Mouse (Mus musculus): ENCODE results near the gene Vti1a. TPM values are rescaled to one million over a fixed set of nuclear protein-coding genes. Genes with fewer than 3 reads are reported as not detected.

The Vti1a gene
- polyA plus RNA-seq, 1 experiment from 2014 or later, result 28.4 TPM

- H3K4me1 ChIP-seq (replicated peaks; ENCODE audit: control insufficient read depth, insufficient read depth, low read length), result peaks cover 5% of the 10 kb centered on the region; the same call in 1 of the 2 replicates
- H3K27me3 ChIP-seq (ENCODE audit: control insufficient read depth, insufficient read depth, low read length), result peaks cover 6% of the 10 kb centered on the region; the same call in 1 of the 2 replicates
- no peak overlapping the region for H3K9ac ChIP-seq (ENCODE audit: low read length)
- H3K4me2 ChIP-seq (ENCODE audit: low read depth, low read length, severe bottlenecking), result no peak overlapping the region
- no peak overlapping the region for H3K4me3 ChIP-seq (ENCODE audit: low read depth, low read length)
- H3K9me3 ChIP-seq (ENCODE audit: control insufficient read depth, low read length), result no peaks in the 10 kb centered on the region
- DNase-seq (ENCODE audit: low spot score) (no peak), ATAC-seq (replicated peaks; ENCODE audit: low FRiP score) (no peak)
- no peaks in the 10 kb centered on the region for H3K36me3 ChIP-seq (ENCODE audit: control insufficient read depth, insufficient read depth, low read length)
- WGBS, result 67% methylated on average over 6 of the region's 6 CpGs
- no peak overlapping the region for H3K27ac ChIP-seq (ENCODE audit: low read depth, low read length)
Observed at GRCm38 (mm10) chr19:55565523-55566369, 249.7 kb downstream of the Vti1a start.

GRCm38 (mm10) chr19:55569114-55569513 is 253.0 kb downstream of the Vti1a start:
- Histone ChIP-seq H3K36me3 (ENCODE audit: control insufficient read depth, insufficient read depth, low read length) (no peaks in the 10 kb centered on the region), H3K27ac (ENCODE audit: low read depth, low read length) (no peak overlapping the region), H3K4me2 (ENCODE audit: low read depth, low read length, severe bottlenecking) (no peak overlapping the region), H3K9ac (ENCODE audit: low read length) (no peak overlapping the region), H3K4me1 (replicated peaks; ENCODE audit: control insufficient read depth, insufficient read depth, low read length) (no peaks in the 10 kb centered on the region), H3K4me3 (ENCODE audit: low read depth, low read length) (no peak overlapping the region), H3K27me3 (ENCODE audit: control insufficient read depth, insufficient read depth, low read length) (no peaks in the 10 kb centered on the region), H3K9me3 (ENCODE audit: control insufficient read depth, low read length) (no peaks in the 10 kb centered on the region)
- DNase-seq (ENCODE audit: low spot score), result no peak
- WGBS, result 85% methylated on average over 7 of the region's 7 CpGs
- ATAC-seq (replicated peaks; ENCODE audit: low FRiP score), result no peak

DNA sequence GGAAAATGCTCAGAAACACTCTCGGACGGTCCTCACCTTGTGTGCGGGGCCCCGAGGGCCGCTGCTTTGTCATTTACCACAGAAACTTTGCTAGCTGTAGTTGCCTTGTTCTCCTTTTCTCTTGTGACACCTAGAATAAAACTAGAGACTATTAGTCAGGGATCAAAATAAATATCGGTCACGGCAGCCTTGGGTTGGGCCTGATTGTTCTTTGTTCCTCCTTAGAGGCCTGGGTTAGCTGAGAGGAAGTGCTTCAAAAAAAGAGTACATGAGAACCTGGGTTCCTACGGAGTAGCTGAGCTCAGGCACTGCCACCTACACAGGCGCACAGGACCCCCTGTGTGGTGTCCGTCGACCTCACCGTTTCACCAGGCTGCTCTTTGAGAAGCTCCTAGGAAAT is 253.8 kb downstream of the Vti1a start:
- no peak overlapping the region for H3K27ac ChIP-seq (ENCODE audit: low read depth, low read length)
- H3K36me3 ChIP-seq (ENCODE audit: control insufficient read depth, insufficient read depth, low read length), result no peaks in the 10 kb centered on the region
- no peaks in the 10 kb centered on the region for H3K4me1 ChIP-seq (replicated peaks; ENCODE audit: control insufficient read depth, insufficient read depth, low read length)
- no peak overlapping the region for H3K9ac ChIP-seq (ENCODE audit: low read length)
- no peak overlapping the region for H3K4me2 ChIP-seq (ENCODE audit: low read depth, low read length, severe bottlenecking)
- H3K27me3 ChIP-seq (ENCODE audit: control insufficient read depth, insufficient read depth, low read length), result no peaks in the 10 kb centered on the region
- WGBS, result 92% methylated on average over 12 of the region's 12 CpGs
- ATAC-seq (replicated peaks; ENCODE audit: low FRiP score) (no peak), DNase-seq (ENCODE audit: low spot score) (no peak)
- H3K4me3 ChIP-seq (ENCODE audit: low read depth, low read length), result no peak overlapping the region
- no peaks in the 10 kb centered on the region for H3K9me3 ChIP-seq (ENCODE audit: control insufficient read depth, low read length)

DNA sequence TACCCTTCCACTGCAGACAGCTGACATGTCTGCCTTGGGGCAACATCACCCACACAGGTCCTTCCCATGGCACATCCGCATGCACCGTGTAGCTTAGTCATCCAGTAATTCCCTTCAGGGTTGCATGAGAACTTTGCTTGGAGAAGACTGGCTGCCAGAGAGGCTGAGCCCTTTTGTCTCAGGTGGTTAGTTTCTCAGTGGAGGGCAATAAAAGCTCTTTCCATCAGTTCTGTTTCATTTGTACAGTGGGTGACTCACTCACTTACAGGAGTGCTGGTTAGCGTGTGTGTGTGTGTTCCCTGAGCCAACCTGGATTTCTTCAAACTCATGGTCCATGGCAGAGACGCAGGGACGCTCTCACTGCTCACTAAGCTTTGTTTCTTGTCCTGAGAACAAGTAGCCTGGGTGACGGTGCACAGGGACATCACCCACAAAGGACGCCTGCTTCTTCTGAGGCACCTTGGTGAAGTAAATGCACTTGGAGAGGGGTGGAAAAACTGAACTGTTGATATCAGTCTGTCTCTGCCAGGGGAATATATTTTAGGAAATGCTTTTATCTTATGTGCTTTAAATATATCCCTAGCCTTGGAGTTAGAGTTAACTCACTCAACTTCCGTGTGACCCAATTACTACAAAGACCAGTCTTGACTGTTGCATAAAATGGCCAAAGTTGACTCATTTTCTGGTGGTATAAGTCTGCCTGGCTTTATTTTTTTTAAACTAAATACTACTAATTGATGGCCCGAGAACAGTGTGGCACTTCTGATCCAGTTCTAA is 254.6 kb downstream of the Vti1a start:
- H3K4me3 ChIP-seq (ENCODE audit: low read depth, low read length), result no peak overlapping the region
- H3K9me3 ChIP-seq (ENCODE audit: control insufficient read depth, low read length), result no peaks in the 10 kb centered on the region
- H3K4me1 ChIP-seq (replicated peaks; ENCODE audit: control insufficient read depth, insufficient read depth, low read length), result no peaks in the 10 kb centered on the region
- no peak overlapping the region for H3K27ac ChIP-seq (ENCODE audit: low read depth, low read length)
- no peaks in the 10 kb centered on the region for H3K27me3 ChIP-seq (ENCODE audit: control insufficient read depth, insufficient read depth, low read length)
- H3K36me3 ChIP-seq (ENCODE audit: control insufficient read depth, insufficient read depth, low read length), result no peaks in the 10 kb centered on the region
- no peak overlapping the region for H3K9ac ChIP-seq (ENCODE audit: low read length)
- no peak overlapping the region for H3K4me2 ChIP-seq (ENCODE audit: low read depth, low read length, severe bottlenecking)
- DNase-seq (ENCODE audit: low spot score) (no peak), ATAC-seq (replicated peaks; ENCODE audit: low FRiP score) (no peak)
- WGBS, result 94% methylated on average over 9 of the region's 9 CpGs

DNA sequence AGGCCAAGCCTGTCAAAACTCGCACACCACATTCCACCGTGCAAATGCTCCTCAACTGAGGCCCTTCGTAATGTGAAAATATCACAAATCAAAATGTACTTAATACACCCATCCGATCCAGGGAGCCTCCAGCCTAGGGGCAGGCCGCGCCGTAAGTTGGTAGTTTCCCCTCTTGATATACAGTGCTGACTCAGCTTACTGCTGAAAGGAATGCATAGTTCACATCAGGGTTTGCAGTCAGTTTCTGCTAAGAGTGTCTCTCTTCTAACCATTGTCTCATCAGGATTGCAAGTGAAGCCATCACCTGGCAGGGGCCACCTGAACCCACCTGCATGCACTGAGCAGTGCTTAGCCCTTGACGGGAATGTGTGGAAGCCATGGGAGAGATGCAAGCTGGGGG is 255.4 kb downstream of the Vti1a start:
- DNase-seq (ENCODE audit: low spot score), result no peak
- H3K36me3 ChIP-seq (ENCODE audit: control insufficient read depth, insufficient read depth, low read length), result no peaks in the 10 kb centered on the region
- no peaks in the 10 kb centered on the region for H3K4me1 ChIP-seq (replicated peaks; ENCODE audit: control insufficient read depth, insufficient read depth, low read length)
- H3K4me3 ChIP-seq (ENCODE audit: low read depth, low read length), result no peak overlapping the region
- no peak overlapping the region for H3K9ac ChIP-seq (ENCODE audit: low read length)
- ATAC-seq (replicated peaks; ENCODE audit: low FRiP score), result no peak
- H3K27ac ChIP-seq (ENCODE audit: low read depth, low read length), result no peak overlapping the region
- 95% methylated on average over 8 of the region's 8 CpGs for WGBS
- H3K9me3 ChIP-seq (ENCODE audit: control insufficient read depth, low read length), result no peaks in the 10 kb centered on the region
- H3K4me2 ChIP-seq (ENCODE audit: low read depth, low read length, severe bottlenecking), result no peak overlapping the region
- no peaks in the 10 kb centered on the region for H3K27me3 ChIP-seq (ENCODE audit: control insufficient read depth, insufficient read depth, low read length)

- Histone ChIP-seq H3K27me3 (ENCODE audit: control insufficient read depth, insufficient read depth, low read length) (no peaks in the 10 kb centered on the region; the same call in 1 of the 2 replicates), H3K9ac (ENCODE audit: low read length) (no peak overlapping the region), H3K9me3 (ENCODE audit: control insufficient read depth, low read length) (no peaks in the 10 kb centered on the region), H3K36me3 (ENCODE audit: control insufficient read depth, insufficient read depth, low read length) (no peaks in the 10 kb centered on the region), H3K27ac (ENCODE audit: low read depth, low read length) (0 out of 2 replicates have a peak overlapping the region, but pooled peaks have one; percentile 48), H3K4me3 (ENCODE audit: low read depth, low read length) (no peak overlapping the region), H3K4me2 (ENCODE audit: low read depth, low read length, severe bottlenecking) (no peak overlapping the region), H3K4me1 (replicated peaks; ENCODE audit: control insufficient read depth, insufficient read depth, low read length) (peaks cover 13% of the 10 kb centered on the region)
- DNase-seq (ENCODE audit: low spot score), result no peak
- WGBS, result 86% methylated on average over 25 of the region's 25 CpGs
- no peak; the same call in 1 of the 2 replicates for ATAC-seq (replicated peaks; ENCODE audit: low FRiP score)
Observed at GRCm38 (mm10) chr19:55577306-55578042, 261.4 kb downstream of the Vti1a start.

DNA sequence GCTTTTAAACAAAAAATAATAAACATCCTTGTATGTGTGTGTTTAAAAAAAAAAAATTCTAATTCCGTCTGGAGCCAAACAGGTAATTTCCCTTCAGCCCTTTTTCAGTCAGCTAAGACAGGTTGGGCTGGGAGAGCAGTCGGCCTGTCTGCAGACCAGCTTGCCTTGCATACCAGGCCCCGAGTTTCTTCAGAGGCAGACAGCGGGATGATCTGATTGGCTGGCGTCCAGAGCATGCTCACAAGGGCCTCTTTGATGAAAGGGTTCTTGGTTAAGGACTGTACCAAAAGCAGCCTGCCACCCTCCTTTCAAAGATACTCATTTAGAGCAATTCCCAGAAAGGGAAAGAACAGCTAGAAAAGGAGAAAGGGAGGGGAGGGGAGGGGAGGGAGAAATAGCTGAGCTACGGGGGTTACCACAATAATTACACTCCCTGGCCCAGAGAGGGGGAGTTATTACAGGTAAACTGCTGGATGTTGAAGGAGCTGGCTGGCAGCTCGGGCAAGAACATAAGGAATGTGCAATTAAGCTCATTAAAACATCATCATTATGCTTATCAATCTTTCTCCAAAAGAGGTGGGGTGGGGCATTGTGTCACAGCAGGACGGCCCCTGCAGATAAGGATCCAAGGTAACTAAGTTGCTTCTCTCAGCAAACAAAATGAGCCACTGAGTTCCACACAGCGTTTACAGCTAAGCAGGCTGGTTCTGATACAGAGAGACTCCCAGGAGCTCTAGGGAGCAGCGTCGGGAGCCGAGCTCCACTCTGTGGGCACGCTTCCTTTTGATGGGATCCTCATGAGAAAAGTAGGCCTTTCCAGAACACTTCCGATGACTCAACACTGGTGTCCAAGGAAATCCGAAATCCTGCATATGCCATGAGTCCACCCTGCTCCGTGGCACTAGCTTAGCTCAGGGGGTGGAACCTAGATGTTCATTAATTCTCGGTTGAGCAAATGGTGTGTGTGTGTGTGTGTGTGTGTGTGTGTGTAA is 262.3 kb downstream of the Vti1a start:
- H3K36me3 ChIP-seq (ENCODE audit: control insufficient read depth, insufficient read depth, low read length), result no peaks in the 10 kb centered on the region
- no peaks in the 10 kb centered on the region; the same call in 1 of the 2 replicates for H3K27me3 ChIP-seq (ENCODE audit: control insufficient read depth, insufficient read depth, low read length)
- DNase-seq (ENCODE audit: low spot score) (peak; percentile 84), ATAC-seq (replicated peaks; ENCODE audit: low FRiP score) (peak; percentile 95)
- peaks cover 17% of the 10 kb centered on the region for H3K4me1 ChIP-seq (replicated peaks; ENCODE audit: control insufficient read depth, insufficient read depth, low read length)
- H3K9me3 ChIP-seq (ENCODE audit: control insufficient read depth, low read length), result no peaks in the 10 kb centered on the region
- H3K4me3 ChIP-seq (ENCODE audit: low read depth, low read length), result no peak overlapping the region
- 40% methylated on average over 17 of the region's 17 CpGs for WGBS
- no peak overlapping the region for H3K4me2 ChIP-seq (ENCODE audit: low read depth, low read length, severe bottlenecking)
- peak overlapping the region; percentile 58 for H3K27ac ChIP-seq (ENCODE audit: low read depth, low read length)
- no peak overlapping the region for H3K9ac ChIP-seq (ENCODE audit: low read length)

Measured in forebrain, embryonic 11.5 days (tissue).